Mouse (Mus musculus) retina, postnatal 7 days (tissue): ENCODE results near the gene Nbea.

Experiments
- DNase-seq: peaks from one replicate; pipeline ENCODE4 v3.0.0-alpha.2; 2012; ENCODE audit warnings: low read depth, low spot score

Gene Nbea

GRCm38 (mm10) chr3:56183159-56184133 is at the start of gene Nbea:
Gene Nbea, minus strand, starts transcription at chr3:56183701.
- DNase-seq: peak; percentile 78

GRCm38 (mm10) chr3:56229283-56229682 is 45.8 kb upstream of the Nbea start:
- no peak for DNase-seq

GRCm38 (mm10) chr3:56215989-56216388 is 32.5 kb upstream of the Nbea start:
- DNase-seq: no peak

- DNase-seq: no peak
These were observed 20.5 kb upstream of the Nbea start for GRCm38 (mm10) chr3:56203968-56204367.

- no peak for DNase-seq
These were observed 4.7 kb upstream of the Nbea start for GRCm38 (mm10) chr3:56188238-56188637.

GRCm38 (mm10) chr3:56187131-56187779 is 3.8 kb upstream of the Nbea start:
- DNase-seq: no peak

GRCm38 (mm10) chr3:56182371-56183158 is 936 bp downstream of the Nbea start:
- DNase-seq: peak; percentile 5

- no peak for DNase-seq
These were observed 1.5 kb downstream of the Nbea start for GRCm38 (mm10) chr3:56181991-56182370.

- no peak for DNase-seq
These were observed 2.5 kb downstream of the Nbea start for GRCm38 (mm10) chr3:56181025-56181424.

- DNase-seq: no peak
These were observed 25.6 kb downstream of the Nbea start for GRCm38 (mm10) chr3:56157864-56158263.

- no peak for DNase-seq
These were observed 56.8 kb downstream of the Nbea start for GRCm38 (mm10) chr3:56126674-56127073.

- DNase-seq: no peak
These were observed 66.9 kb downstream of the Nbea start for GRCm38 (mm10) chr3:56116647-56117046.

- no peak for DNase-seq
These were observed 75.4 kb downstream of the Nbea start for GRCm38 (mm10) chr3:56108101-56108500.

GRCm38 (mm10) chr3:56097105-56097504 is 86.4 kb downstream of the Nbea start:
- no peak for DNase-seq

GRCm38 (mm10) chr3:56079015-56079612 is 104.4 kb downstream of the Nbea start:
- peak; percentile 9 for DNase-seq

- no peak for DNase-seq
These were observed 115.7 kb downstream of the Nbea start for GRCm38 (mm10) chr3:56067849-56068248.

GRCm38 (mm10) chr3:56066360-56067040 is 117.0 kb downstream of the Nbea start:
- DNase-seq: no peak

GRCm38 (mm10) chr3:56065234-56065633 is 118.3 kb downstream of the Nbea start:
- no peak for DNase-seq

- peak; percentile 2 for DNase-seq
These were observed 137.7 kb downstream of the Nbea start for GRCm38 (mm10) chr3:56045659-56046336.

GRCm38 (mm10) chr3:56043091-56043490 is 140.4 kb downstream of the Nbea start:
- DNase-seq: no peak
